Mouse (Mus musculus): ENCODE results near the gene Tsc22d4. TPM values are rescaled to one million over a fixed set of nuclear protein-coding genes. Genes with fewer than 3 reads are reported as not detected.
A peak's percentile ranks its signal among the peaks of the same experiment; 100 is the strongest.

Gene Tsc22d4
- polyA plus RNA-seq, 1 experiment from 2014 or later: 81.1 TPM

GRCm38 (mm10) chr5:137781661-137782060 is 36.1 kb downstream of the Tsc22d4 start:
- H3K4me2 ChIP-seq (ENCODE audit: low read depth, low read length, severe bottlenecking): no peak overlapping the region
- 92% methylated on average over 7 of the region's 7 CpGs for WGBS
- H3K27me3 ChIP-seq (ENCODE audit: control insufficient read depth, insufficient read depth, low read length): no peaks in the 10 kb centered on the region
- H3K4me3 ChIP-seq (ENCODE audit: low read depth, low read length): no peak overlapping the region
- no peak overlapping the region for H3K9ac ChIP-seq (ENCODE audit: low read length)
- ATAC-seq (replicated peaks; ENCODE audit: low FRiP score) (no peak), DNase-seq (ENCODE audit: low spot score) (peak; percentile 49)
- peaks cover 23% of the 10 kb centered on the region for H3K36me3 ChIP-seq (ENCODE audit: control insufficient read depth, insufficient read depth, low read length)
- H3K9me3 ChIP-seq (ENCODE audit: control insufficient read depth, low read length): no peaks in the 10 kb centered on the region
- H3K4me1 ChIP-seq (replicated peaks; ENCODE audit: control insufficient read depth, insufficient read depth, low read length): peaks cover 34% of the 10 kb centered on the region
- H3K27ac ChIP-seq (ENCODE audit: low read depth, low read length): no peak overlapping the region

- H3K4me2 ChIP-seq (ENCODE audit: low read depth, low read length, severe bottlenecking): peak overlapping the region; percentile 90; the same call in 1 of the 2 replicates
- H3K9me3 ChIP-seq (ENCODE audit: control insufficient read depth, low read length): no peaks in the 10 kb centered on the region
- no peak overlapping the region for H3K27ac ChIP-seq (ENCODE audit: low read depth, low read length)
- DNase-seq (ENCODE audit: low spot score) (peak; percentile 55), ATAC-seq (replicated peaks; ENCODE audit: low FRiP score) (no peak)
- peak overlapping the region; percentile 92 for H3K9ac ChIP-seq (ENCODE audit: low read length)
- peaks cover 34% of the 10 kb centered on the region for H3K4me1 ChIP-seq (replicated peaks; ENCODE audit: control insufficient read depth, insufficient read depth, low read length)
- WGBS: 87% methylated on average over 13 of the region's 13 CpGs
- peaks cover 23% of the 10 kb centered on the region for H3K36me3 ChIP-seq (ENCODE audit: control insufficient read depth, insufficient read depth, low read length)
- peak overlapping the region; percentile 85; the same call in 1 of the 2 replicates for H3K4me3 ChIP-seq (ENCODE audit: low read depth, low read length)
- H3K27me3 ChIP-seq (ENCODE audit: control insufficient read depth, insufficient read depth, low read length): no peaks in the 10 kb centered on the region
These were observed 37.4 kb downstream of the Tsc22d4 start for GRCm38 (mm10) chr5:137782776-137783522.

GRCm38 (mm10) chr5:137783901-137784540 is 38.5 kb downstream of the Tsc22d4 start:
- DNase-seq (ENCODE audit: low spot score) (no peak), ATAC-seq (replicated peaks; ENCODE audit: low FRiP score) (no peak)
- H3K9me3 ChIP-seq (ENCODE audit: control insufficient read depth, low read length): no peaks in the 10 kb centered on the region
- peak overlapping the region; percentile 92 for H3K9ac ChIP-seq (ENCODE audit: low read length)
- H3K27me3 ChIP-seq (ENCODE audit: control insufficient read depth, insufficient read depth, low read length): no peaks in the 10 kb centered on the region; the same call in 1 of the 2 replicates
- H3K36me3 ChIP-seq (ENCODE audit: control insufficient read depth, insufficient read depth, low read length): peaks cover 23% of the 10 kb centered on the region
- peaks cover 33% of the 10 kb centered on the region for H3K4me1 ChIP-seq (replicated peaks; ENCODE audit: control insufficient read depth, insufficient read depth, low read length)
- no peak overlapping the region for H3K27ac ChIP-seq (ENCODE audit: low read depth, low read length)
- peak overlapping the region; percentile 90 for H3K4me2 ChIP-seq (ENCODE audit: low read depth, low read length, severe bottlenecking)
- peak overlapping the region; percentile 85 for H3K4me3 ChIP-seq (ENCODE audit: low read depth, low read length)
- WGBS: 80% methylated on average over 9 of the region's 9 CpGs

GRCm38 (mm10) chr5:137784546-137784945 is 39.0 kb downstream of the Tsc22d4 start:
- H3K36me3 ChIP-seq (ENCODE audit: control insufficient read depth, insufficient read depth, low read length): peaks cover 23% of the 10 kb centered on the region
- peak overlapping the region; percentile 85 for H3K4me3 ChIP-seq (ENCODE audit: low read depth, low read length)
- H3K9ac ChIP-seq (ENCODE audit: low read length): peak overlapping the region; percentile 92
- peaks cover 32% of the 10 kb centered on the region for H3K4me1 ChIP-seq (replicated peaks; ENCODE audit: control insufficient read depth, insufficient read depth, low read length)
- WGBS: 87% methylated on average over 14 of the region's 14 CpGs
- no peaks in the 10 kb centered on the region for H3K9me3 ChIP-seq (ENCODE audit: control insufficient read depth, low read length)
- H3K27me3 ChIP-seq (ENCODE audit: control insufficient read depth, insufficient read depth, low read length): no peaks in the 10 kb centered on the region; the same call in 1 of the 2 replicates
- DNase-seq (ENCODE audit: low spot score): no peak
- H3K4me2 ChIP-seq (ENCODE audit: low read depth, low read length, severe bottlenecking): peak overlapping the region; percentile 90
- H3K27ac ChIP-seq (ENCODE audit: low read depth, low read length): no peak overlapping the region
- ATAC-seq (replicated peaks; ENCODE audit: low FRiP score): no peak

GRCm38 (mm10) chr5:137785164-137786031 is 39.9 kb downstream of the Tsc22d4 start:
- Histone ChIP-seq H3K9ac (ENCODE audit: low read length) (peak overlapping the region; percentile 92), H3K9me3 (ENCODE audit: control insufficient read depth, low read length) (no peaks in the 10 kb centered on the region), H3K4me2 (ENCODE audit: low read depth, low read length, severe bottlenecking) (peak overlapping the region; percentile 90), H3K27me3 (ENCODE audit: control insufficient read depth, insufficient read depth, low read length) (no peaks in the 10 kb centered on the region; the same call in 1 of the 2 replicates), H3K4me3 (ENCODE audit: low read depth, low read length) (peak overlapping the region; percentile 85), H3K36me3 (ENCODE audit: control insufficient read depth, insufficient read depth, low read length) (peaks cover 19% of the 10 kb centered on the region), H3K4me1 (replicated peaks; ENCODE audit: control insufficient read depth, insufficient read depth, low read length) (peaks cover 26% of the 10 kb centered on the region), H3K27ac (ENCODE audit: low read depth, low read length) (peak overlapping the region; percentile 99)
- 7% methylated on average over 56 of the region's 62 CpGs for WGBS
- DNase-seq (ENCODE audit: low spot score) (peak; percentile 80), ATAC-seq (replicated peaks; ENCODE audit: low FRiP score) (peak; percentile 5)

GRCm38 (mm10) chr5:137786109-137786942 is 40.8 kb downstream of the Tsc22d4 start:
- Histone ChIP-seq H3K9ac (ENCODE audit: low read length) (peak overlapping the region; percentile 92), H3K36me3 (ENCODE audit: control insufficient read depth, insufficient read depth, low read length) (peaks cover 16% of the 10 kb centered on the region), H3K27ac (ENCODE audit: low read depth, low read length) (peak overlapping the region; percentile 99), H3K4me3 (ENCODE audit: low read depth, low read length) (peak overlapping the region; percentile 85), H3K4me2 (ENCODE audit: low read depth, low read length, severe bottlenecking) (peak overlapping the region; percentile 90), H3K27me3 (ENCODE audit: control insufficient read depth, insufficient read depth, low read length) (no peaks in the 10 kb centered on the region; the same call in 1 of the 2 replicates), H3K9me3 (ENCODE audit: control insufficient read depth, low read length) (no peaks in the 10 kb centered on the region), H3K4me1 (replicated peaks; ENCODE audit: control insufficient read depth, insufficient read depth, low read length) (peaks cover 26% of the 10 kb centered on the region)
- DNase-seq (ENCODE audit: low spot score) (peak; percentile 100), ATAC-seq (replicated peaks; ENCODE audit: low FRiP score) (peak; percentile 88)
- under 1% methylated on average over 76 of the region's 79 CpGs for WGBS

- H3K4me3 ChIP-seq (ENCODE audit: low read depth, low read length): peak within 1 kb of the TSS; percentile 85
- no peaks in the 10 kb centered on the region for H3K9me3 ChIP-seq (ENCODE audit: control insufficient read depth, low read length)
- H3K4me1 ChIP-seq (replicated peaks; ENCODE audit: control insufficient read depth, insufficient read depth, low read length): peaks cover 21% of the 10 kb centered on the region
- no peaks in the 10 kb centered on the region; the same call in 1 of the 2 replicates for H3K27me3 ChIP-seq (ENCODE audit: control insufficient read depth, insufficient read depth, low read length)
- H3K36me3 ChIP-seq (ENCODE audit: control insufficient read depth, insufficient read depth, low read length): peaks cover 6% of the 10 kb centered on the region; the same call in 1 of the 2 replicates
- H3K27ac ChIP-seq (ENCODE audit: low read depth, low read length): peak within 1 kb of the TSS; percentile 99
- peak within 1 kb of the TSS; percentile 90 for H3K4me2 ChIP-seq (ENCODE audit: low read depth, low read length, severe bottlenecking)
- H3K9ac ChIP-seq (ENCODE audit: low read length): peak within 1 kb of the TSS; percentile 92
- peak; percentile 97 for DNase-seq (ENCODE audit: low spot score)
- under 1% methylated on average over 48 of the region's 48 CpGs for WGBS
- ATAC-seq (replicated peaks; ENCODE audit: low FRiP score): peak; percentile 73
These were observed 41.8 kb downstream of the Tsc22d4 start, which contains the start of the genes Mepce and Zcwpw1 for GRCm38 (mm10) chr5:137787151-137787928. TSS of gene Mepce (minus strand) at chr5:137787655. TSS of gene Zcwpw1 (plus strand) at chr5:137787798.
